Mouse (Mus musculus): ENCODE data around the gene Plekhm2. TPM values are rescaled to one million over a fixed set of nuclear protein-coding genes. Genes with fewer than 3 reads are reported as not detected.

Plekhm2 gene
- total RNA-seq, 2 experiments from 2014 or later: 4.9 to 10.1 TPM

DNA sequence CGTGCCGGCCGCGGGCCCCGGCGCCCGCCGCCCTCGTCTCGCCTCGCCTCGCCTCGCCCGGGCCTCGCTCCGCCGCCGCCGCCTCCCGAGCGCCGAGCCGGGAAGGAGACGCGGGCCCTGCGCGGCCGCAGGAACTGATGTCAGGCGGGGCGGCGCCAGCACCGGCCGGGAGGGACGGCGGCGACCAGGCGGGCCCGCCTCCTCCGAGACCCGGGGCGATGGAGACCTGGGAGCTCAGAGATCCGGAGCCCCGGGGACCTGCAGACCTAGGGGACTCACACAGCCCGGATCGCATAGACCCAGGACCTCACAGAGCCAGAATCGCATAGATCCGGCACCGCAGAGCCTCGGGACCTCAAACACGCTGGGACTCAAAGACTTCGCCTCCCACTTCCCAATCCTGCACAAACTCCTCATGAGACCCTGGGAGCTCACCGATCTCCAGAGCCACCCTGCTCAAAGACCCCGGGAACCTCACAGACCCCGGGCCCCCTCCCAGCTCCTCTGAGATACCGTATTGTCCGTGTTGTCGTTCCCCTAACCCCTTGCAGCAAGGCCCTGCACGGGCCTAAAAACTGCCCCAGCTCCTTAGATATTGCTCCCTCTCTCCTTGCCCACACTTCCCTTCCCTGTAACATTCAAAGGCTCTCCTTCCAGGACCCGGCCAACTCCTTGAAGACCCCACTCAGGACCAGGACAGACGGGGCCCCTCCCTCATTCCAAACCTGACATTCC, 521 bp downstream of the Plekhm2 start:
- peak; percentile 92 for ATAC-seq (replicated peaks; ENCODE audit: low FRiP score, poor library complexity, severe bottlenecking)

- ATAC-seq (replicated peaks; ENCODE audit: low FRiP score, poor library complexity, severe bottlenecking): peak; percentile 47
Observed at GRCm38 (mm10) chr4:141663122-141663931, 1.4 kb downstream of the Plekhm2 start.

DNA sequence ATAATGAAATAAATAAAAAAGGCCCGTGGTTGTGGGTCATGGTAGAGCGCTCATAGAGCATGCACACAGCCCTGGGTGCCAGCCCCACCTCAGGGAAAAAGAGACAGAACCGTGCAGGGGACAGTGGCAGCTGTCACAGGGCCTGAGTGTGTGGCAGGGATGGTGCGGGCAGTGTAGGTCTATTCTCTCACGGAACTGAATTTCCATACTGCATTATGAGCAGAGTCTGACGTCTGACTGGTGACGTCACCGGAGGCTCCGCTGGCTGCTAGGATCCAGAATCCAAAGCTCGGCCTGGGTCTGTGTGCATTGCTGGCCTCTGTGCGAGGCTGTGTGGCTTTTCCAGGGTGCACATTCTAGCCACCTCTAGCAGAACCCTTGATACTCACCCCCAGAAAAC, 3.8 kb downstream of the Plekhm2 start:
- ATAC-seq (replicated peaks; ENCODE audit: low FRiP score, poor library complexity, severe bottlenecking): no peak

- no peak for ATAC-seq (replicated peaks; ENCODE audit: low FRiP score, poor library complexity, severe bottlenecking)
Observed at GRCm38 (mm10) chr4:141659739-141660138, 5.0 kb downstream of the Plekhm2 start.

DNA sequence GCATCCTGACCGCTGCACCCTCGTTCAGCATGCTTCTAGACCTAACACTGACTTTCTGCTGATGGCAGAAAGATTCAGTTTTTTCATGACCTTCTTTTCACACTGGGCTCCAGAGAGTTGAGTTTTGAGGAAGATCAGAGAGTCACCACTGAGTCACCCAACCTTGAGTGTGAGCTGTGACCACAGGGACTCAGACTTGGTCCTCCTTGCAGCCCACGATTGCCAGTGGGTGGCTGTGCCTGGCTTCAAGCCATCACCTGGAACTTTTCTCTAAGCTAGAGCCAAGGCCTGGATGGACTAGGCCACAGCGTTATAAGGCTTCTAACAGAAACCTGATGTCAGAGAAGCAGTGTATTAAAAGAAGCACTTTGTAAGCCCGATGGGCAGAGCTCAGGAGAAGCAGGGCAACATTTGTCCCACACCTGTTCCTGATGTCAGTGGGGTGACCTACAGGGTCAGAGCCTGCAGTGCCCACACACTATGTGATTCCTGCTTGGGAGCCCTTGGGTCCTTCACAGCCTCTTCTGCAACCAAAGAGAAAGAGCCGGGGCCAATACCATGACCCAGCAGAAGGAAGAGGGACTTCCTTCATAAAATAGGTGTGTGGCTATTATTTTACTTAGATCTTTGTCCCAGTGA, 5.7 kb downstream of the Plekhm2 start:
- no peak for ATAC-seq (replicated peaks; ENCODE audit: low FRiP score, poor library complexity, severe bottlenecking)

DNA sequence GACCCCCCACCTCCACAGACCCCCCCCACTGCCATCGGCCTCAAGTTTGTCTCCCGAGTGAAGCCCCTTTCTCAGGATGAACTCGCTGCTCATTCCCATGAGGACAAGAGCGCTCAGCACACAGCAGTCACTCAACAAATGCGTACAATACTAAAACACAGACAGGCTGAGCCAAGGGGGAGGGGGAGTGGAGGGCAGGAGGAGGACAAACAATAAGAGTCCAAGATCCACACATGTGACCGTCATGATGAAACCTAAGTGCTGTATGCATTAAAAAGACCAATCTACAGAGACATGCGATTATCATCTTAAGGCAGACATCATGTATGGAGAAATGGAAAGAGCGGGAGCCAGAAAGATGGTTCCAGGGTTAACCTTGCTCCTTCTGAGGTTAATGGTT, 7.8 kb downstream of the Plekhm2 start:
- no peak for ATAC-seq (replicated peaks; ENCODE audit: low FRiP score, poor library complexity, severe bottlenecking)

DNA sequence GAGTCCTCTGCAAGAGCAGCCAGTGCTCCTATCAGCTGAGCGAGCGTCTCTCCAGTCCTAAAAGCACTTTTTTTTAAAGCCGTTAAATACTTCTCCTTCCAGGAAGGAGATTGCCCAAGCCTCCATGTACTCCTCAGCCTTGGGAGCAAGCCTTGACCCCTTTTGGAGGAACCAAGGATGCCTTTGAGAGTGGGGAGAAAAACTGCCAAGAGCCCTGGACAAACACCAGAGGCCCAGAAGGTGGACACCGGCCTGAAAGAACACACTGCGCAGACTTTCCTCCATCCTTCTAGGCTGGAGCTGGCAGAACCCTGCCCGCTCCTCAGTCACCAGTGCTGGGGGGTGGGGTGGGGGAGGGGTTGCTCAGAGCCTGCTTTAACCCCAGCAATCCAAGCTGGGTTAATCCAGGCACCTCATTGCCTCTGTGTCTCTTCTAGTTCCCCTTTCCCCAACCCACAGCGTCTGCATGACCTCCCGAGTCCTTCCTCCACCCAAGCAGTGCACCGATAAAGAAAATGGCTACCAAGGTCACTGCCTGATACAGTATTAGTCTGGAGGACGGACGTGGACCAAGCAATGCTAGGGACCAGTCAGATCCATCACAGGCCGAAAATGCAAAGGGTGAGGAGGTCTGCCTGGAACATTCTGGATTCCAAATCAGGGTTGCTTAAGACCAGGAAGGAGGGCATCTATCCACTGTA, 8.6 kb downstream of the Plekhm2 start:
- ATAC-seq (replicated peaks; ENCODE audit: low FRiP score, poor library complexity, severe bottlenecking): no peak

DNA sequence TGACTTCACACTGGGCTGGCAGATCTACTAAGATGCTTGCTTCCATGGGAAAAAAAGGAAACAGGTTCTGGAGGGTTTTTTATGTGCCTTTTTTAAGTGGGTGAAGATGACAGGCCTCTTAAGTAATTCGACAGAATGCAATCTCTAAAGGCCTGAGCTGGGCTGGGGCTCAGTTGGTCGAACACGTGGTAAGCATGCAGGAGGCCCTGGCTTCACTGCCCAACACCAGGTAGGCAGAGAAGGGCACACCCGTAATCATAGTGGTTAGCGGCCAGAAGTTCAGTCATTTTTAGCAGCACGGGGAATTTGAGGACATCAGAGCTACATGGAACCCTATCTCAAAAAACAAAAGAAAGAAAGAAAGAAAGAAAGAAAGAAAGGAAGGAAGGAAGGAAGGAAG, 10.2 kb downstream of the Plekhm2 start:
- ATAC-seq (replicated peaks; ENCODE audit: low FRiP score, poor library complexity, severe bottlenecking): no peak

GRCm38 (mm10) chr4:141653813-141654212, 10.9 kb downstream of the Plekhm2 start:
- ATAC-seq (replicated peaks; ENCODE audit: low FRiP score, poor library complexity, severe bottlenecking): no peak

DNA sequence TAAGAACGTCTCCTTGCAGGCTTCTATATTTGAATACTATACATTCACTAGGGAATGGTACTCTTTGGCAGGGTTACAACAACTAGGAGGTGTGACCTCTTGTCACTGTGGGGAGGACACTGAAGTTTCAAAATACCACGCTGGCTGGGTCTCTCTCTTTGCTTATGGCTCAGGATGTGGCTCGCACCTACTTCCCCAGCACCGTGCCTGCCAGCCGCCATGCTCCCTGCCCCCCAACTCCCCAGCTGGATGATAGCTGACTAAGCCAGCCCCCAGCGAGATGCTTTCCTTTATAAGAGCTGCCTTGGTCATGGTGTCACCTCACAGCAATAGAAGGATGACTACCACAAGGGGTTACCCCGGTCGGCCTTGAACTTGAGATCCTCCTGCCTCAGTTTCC, 11.7 kb downstream of the Plekhm2 start:
- no peak for ATAC-seq (replicated peaks; ENCODE audit: low FRiP score, poor library complexity, severe bottlenecking)

- ATAC-seq (replicated peaks; ENCODE audit: low FRiP score, poor library complexity, severe bottlenecking): no peak
Observed at GRCm38 (mm10) chr4:141651944-141652343, 12.8 kb downstream of the Plekhm2 start.

- ATAC-seq (replicated peaks; ENCODE audit: low FRiP score, poor library complexity, severe bottlenecking): no peak
Observed at GRCm38 (mm10) chr4:141651286-141651685, 13.4 kb downstream of the Plekhm2 start.

DNA sequence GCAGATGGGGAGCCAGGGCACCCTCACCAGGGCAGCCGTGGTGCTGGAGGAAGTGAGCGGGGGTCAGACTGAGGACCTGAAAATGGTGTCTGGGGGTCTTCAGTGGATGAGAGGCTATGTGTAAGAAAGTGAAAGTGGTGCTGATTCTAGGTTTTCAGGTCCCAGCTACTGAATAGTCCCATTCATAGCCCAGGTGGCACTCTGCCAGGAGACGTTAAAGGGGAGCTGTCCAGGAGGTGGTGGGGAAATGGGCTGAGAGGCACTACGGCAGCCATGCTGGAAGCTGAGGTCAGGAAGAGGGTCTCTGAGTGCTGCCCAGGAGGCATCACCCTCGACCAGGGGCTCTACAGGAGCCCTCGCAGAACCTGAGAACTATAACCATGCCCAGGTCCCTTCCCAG, 15.5 kb downstream of the Plekhm2 start:
- no peak for ATAC-seq (replicated peaks; ENCODE audit: low FRiP score, poor library complexity, severe bottlenecking)

- no peak for ATAC-seq (replicated peaks; ENCODE audit: low FRiP score, poor library complexity, severe bottlenecking)
Observed at GRCm38 (mm10) chr4:141648262-141648661, 16.4 kb downstream of the Plekhm2 start.

GRCm38 (mm10) chr4:141647187-141647586, 17.5 kb downstream of the Plekhm2 start:
- no peak for ATAC-seq (replicated peaks; ENCODE audit: low FRiP score, poor library complexity, severe bottlenecking)

GRCm38 (mm10) chr4:141645988-141646387, 18.7 kb downstream of the Plekhm2 start:
- ATAC-seq (replicated peaks; ENCODE audit: low FRiP score, poor library complexity, severe bottlenecking): no peak

DNA sequence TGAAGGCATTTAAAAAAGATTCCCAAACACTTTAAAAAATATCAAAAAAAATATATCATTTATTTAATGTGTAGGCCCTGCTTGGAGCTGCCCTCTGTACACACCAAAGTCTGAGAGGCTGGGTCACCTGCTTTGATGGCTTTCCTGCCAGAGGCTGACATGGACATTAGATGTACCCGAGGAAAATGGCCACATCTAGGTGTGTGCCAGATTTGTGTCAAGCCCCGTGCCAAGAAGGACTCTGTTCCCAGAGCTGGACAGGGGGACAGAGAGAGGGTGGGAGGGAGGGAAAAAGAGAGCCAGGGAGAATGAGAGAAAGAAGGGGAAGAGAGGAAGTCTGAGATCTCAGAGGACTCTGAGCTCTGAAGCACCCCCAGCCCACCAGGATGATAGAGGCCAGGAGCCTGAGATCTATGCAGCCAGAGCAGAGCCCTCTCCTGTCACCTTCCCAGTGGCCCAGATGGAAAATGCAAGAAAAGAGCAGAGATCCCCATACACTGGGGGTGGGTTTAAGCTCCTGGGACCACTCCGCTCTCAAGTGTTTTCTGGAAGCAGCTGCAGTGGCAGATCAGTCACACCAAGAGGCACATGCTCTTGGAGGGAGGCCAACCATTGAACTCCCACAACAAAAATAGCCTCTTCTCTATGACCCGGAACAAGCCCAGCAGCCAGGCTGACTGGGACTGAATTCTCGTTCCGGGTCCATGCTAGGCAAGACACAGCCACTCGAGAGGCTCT, 21.4 kb downstream of the Plekhm2 start:
- ATAC-seq (replicated peaks; ENCODE audit: low FRiP score, poor library complexity, severe bottlenecking): no peak

GRCm38 (mm10) chr4:141641961-141642811, 22.5 kb downstream of the Plekhm2 start:
- 0 out of 2 replicates have a peak, but pooled peaks have one; percentile 21 for ATAC-seq (replicated peaks; ENCODE audit: low FRiP score, poor library complexity, severe bottlenecking)

DNA sequence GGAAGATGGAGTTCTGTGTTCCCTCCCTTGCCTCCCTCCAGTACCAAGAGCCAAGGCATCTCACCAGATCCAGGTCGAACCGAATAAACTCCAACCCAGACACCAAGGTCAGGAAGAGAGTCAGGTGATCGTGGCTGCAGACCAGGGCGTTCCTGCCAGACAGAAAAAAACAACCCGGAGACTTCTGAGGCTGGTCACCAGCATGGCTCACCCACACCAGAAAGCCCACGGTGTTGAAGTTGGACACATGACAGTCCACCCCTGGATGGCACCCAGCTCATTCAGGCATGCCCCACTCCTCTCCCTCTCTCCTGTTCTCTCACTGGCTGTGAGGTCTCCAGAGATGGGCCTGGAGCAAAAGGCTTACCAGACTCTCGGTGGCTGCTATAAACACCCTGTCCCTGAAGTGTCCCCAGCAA, 23.3 kb downstream of the Plekhm2 start:
- no peak for ATAC-seq (replicated peaks; ENCODE audit: low FRiP score, poor library complexity, severe bottlenecking)

All from erythroid progenitor cell, adult 5-6 weeks (primary cell).